Comparison of ENCODE assay signal across 17 mouse cellular contexts in genomic region chr11:38397771-38398170, GRCm38 (mm10).
"Had no signal": no experiment of that assay in that cellular context is flagged by ENCODE, and none has a peak within 500 bp of the region (broad histone marks: within the 10 kb centered on the region; RNA-seq: fewer than 3 reads in every experiment).

No protein-coding gene starts in this region.

- H3K4me1 ChIP-seq: kidney, embryonic 15.5 days; liver, embryonic 13.5 days; neural tube, embryonic 13.5 days had no signal

- DNase-seq: kidney, adult 2 months; kidney, postnatal 10 days; kidney, postnatal 36 days; layer of hippocampus, postnatal 36 days; liver, embryonic 13.5 days; lung, adult 2 months; lung, postnatal 14 days; lung, postnatal 4 days; thymus, adult 2 months; thymus, postnatal 14 days; thymus, postnatal 4 days had no signal

- H3K36me3 ChIP-seq: kidney, embryonic 15.5 days; liver, embryonic 13.5 days; neural tube, embryonic 13.5 days had no signal

- H3K27me3 ChIP-seq: kidney, embryonic 15.5 days; liver, embryonic 13.5 days; neural tube, embryonic 13.5 days had no signal

- H3K4me2 ChIP-seq: kidney, embryonic 15.5 days; liver, embryonic 13.5 days; neural tube, embryonic 13.5 days had no signal

- H3K27ac ChIP-seq: kidney, embryonic 15.5 days; left cerebral cortex, adult 2 months; liver, embryonic 13.5 days; neural tube, embryonic 13.5 days had no signal

- H3K9ac ChIP-seq: kidney, embryonic 15.5 days; liver, embryonic 13.5 days; neural tube, embryonic 13.5 days had no signal

- ATAC-seq: intestine, postnatal 0 days; midbrain, embryonic 16.5 days had no signal

- H3K9me3 ChIP-seq: kidney, embryonic 15.5 days; liver, embryonic 13.5 days; neural tube, embryonic 13.5 days had no signal

- H3K4me3 ChIP-seq: kidney, embryonic 15.5 days; left cerebral cortex, adult 2 months; liver, embryonic 13.5 days; myocyte; neural tube, embryonic 13.5 days had no signal
